Mouse (Mus musculus) testis, adult 2 months (tissue): ENCODE results near the gene Smagp.

Source experiments
- CTCF ChIP-seq: fragments of 200-500 bp; IDR thresholded peaks from 2 replicates; pipeline ENCODE4 v1.5.1; 2012; ENCODE audit warnings: low read depth, mild to moderate bottlenecking, inconsistent platforms, low read length, moderate library complexity; ENCODE audit not compliant: control insufficient read depth, insufficient read depth, insufficient replicate concordance
- POLR2A ChIP-seq: fragments of 200-500 bp; IDR thresholded peaks from 2 replicates; pipeline ENCODE4 v1.6.1; 2012; ENCODE audit warnings: low read depth, mild to moderate bottlenecking, inconsistent platforms, low read length, moderate library complexity; ENCODE audit not compliant: control insufficient read depth

- TF ChIP-seq POLR2A (no peak), CTCF (no peak)
Measured at GRCm38 (mm10) chr15:100627774-100628370, 8.9 kb downstream of the Smagp start.
